Mouse (Mus musculus) small intestine, adult 10 weeks (tissue): ENCODE results near the gene Homer1. TPM values are rescaled to one million over a fixed set of nuclear protein-coding genes. Genes with fewer than 3 reads are reported as not detected.

Experiments
- polyA plus RNA-seq: library from polyadenylated mRNA; stranded (reverse); fragments of 350-450 nt; fragmentation: Illumina TruSeq; extraction: RNeasy Lipid Tissue Mini Kit (QIAGEN cat#74804); gene quantifications from one replicate; pipeline ENCODE4 v1.2.3, GENCODE M21; 2014; ENCODE audit warnings: low replicate concordance

Homer1 gene
- 47.0 TPM for polyA plus RNA-seq

GRCm38 (mm10) chr13:93299316-93299715 is at the start of gene Homer1:
Homer1 (plus strand) TSS chr13:93299635.

Other genes with a start within 250 kb of the Homer1 start
- 0.22 TPM for gene Cmya5, start 154.9 kb upstream of the Homer1 start, polyA plus RNA-seq
- gene Tent2, start 107.2 kb upstream of the Homer1 start, polyA plus RNA-seq, result 181 TPM
- gene Jmy, start 200.2 kb downstream of the Homer1 start, polyA plus RNA-seq, result 23.4 TPM